Mouse (Mus musculus) intestine, embryonic 15.5 days (tissue): ENCODE data around the gene Kif16b. TPM values are rescaled to one million over a fixed set of nuclear protein-coding genes. Genes with fewer than 3 reads are reported as not detected.

Experiments used
- ATAC-seq: fragments of 200-750 bp; cut with Nextera tagmentation; 2 replicates; pipeline ENCODE4 v1.8.0; 2017; ENCODE audit warnings: moderate TSS enrichment, moderate library complexity
- H3K27ac ChIP-seq: fragments of 300-500 bp; sonication (generic); 2 replicates; pipeline ENCODE4 v1.5.1; 2015; ENCODE audit warnings: mild to moderate bottlenecking, inconsistent platforms
- H3K27me3 ChIP-seq: fragments of 300-500 bp; sonication (generic); replicated peaks from 2 replicates; pipeline ENCODE4 v1.6.1; 2015; ENCODE audit warnings: inconsistent platforms
- H3K36me3 ChIP-seq: fragments of 300-500 bp; sonication (generic); 2 replicates; pipeline ENCODE4 v1.6.1; 2015; ENCODE audit warnings: inconsistent platforms
- H3K4me1 ChIP-seq: fragments of 300-500 bp; sonication (generic); replicated peaks from 2 replicates; pipeline ENCODE4 v1.6.1; 2015; ENCODE audit warnings: inconsistent platforms
- H3K4me2 ChIP-seq: fragments of 300-500 bp; sonication (generic); replicated peaks from 2 replicates; pipeline ENCODE4 v1.6.1; 2015; ENCODE audit warnings: mild to moderate bottlenecking, inconsistent platforms
- H3K4me3 ChIP-seq: fragments of 300-500 bp; sonication (generic); replicated peaks from 2 replicates; pipeline ENCODE4 v1.5.1; 2015; ENCODE audit warnings: inconsistent platforms
- H3K9ac ChIP-seq: fragments of 300-500 bp; sonication (generic); 2 replicates; pipeline ENCODE4 v1.6.1; 2015; ENCODE audit warnings: inconsistent platforms
- H3K9me3 ChIP-seq: fragments of 300-500 bp; sonication (generic); 2 replicates; pipeline ENCODE4 v1.6.1; 2016; ENCODE audit warnings: inconsistent platforms
- WGBS: fragments of 180-500 bp; shearing (Covaris S2); methylation state at CpG from one replicate; pipeline ENCODE4 v1.1.7; 2015; 5-methylcytosine and 5-hydroxymethylcytosine counted together
- polyA plus RNA-seq: library from polyadenylated mRNA; unstranded; fragments of >200 nt; fragmentation: Nextera tagmentation; extraction: Ambion mirVana; gene quantifications from 2 replicates; pipeline ENCODE4 v1.2.1, GENCODE M21; 2015

Gene Kif16b
- polyA plus RNA-seq, 1 experiment from 2014 or later: 11.3 TPM

DNA sequence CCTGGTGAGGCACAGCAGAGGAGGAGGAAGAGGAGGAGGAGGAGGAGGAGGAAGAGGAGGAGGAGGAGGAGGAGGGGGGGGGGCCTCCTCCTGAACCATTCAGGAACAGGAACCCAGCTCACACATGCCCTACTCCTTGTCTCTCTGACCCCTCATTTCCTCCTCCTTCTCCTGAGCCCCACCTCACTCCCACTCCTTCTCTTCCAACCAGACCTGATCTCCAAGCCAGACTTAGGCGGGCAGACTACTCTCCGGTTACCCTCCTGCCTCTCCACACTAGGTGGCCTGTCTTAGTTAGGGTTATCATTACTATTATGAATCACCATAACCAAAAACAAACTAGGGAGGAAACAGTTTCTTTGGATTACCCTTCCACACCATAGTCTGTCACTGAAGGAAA is 10.0 kb downstream of the Kif16b start:
- Histone ChIP-seq H3K27me3 (no peaks in the 10 kb centered on the region), H3K9ac (no peak overlapping the region), H3K4me3 (no peak overlapping the region), H3K9me3 (no peaks in the 10 kb centered on the region), H3K4me2 (no peak overlapping the region), H3K4me1 (0 out of 2 replicates have a peak, but pooled peaks cover 3% of the 10 kb centered on the region), H3K27ac (no peak overlapping the region), H3K36me3 (no peaks in the 10 kb centered on the region)
- ATAC-seq: no peak
- WGBS: 73% methylated on average over 2 of the region's 2 CpGs

DNA sequence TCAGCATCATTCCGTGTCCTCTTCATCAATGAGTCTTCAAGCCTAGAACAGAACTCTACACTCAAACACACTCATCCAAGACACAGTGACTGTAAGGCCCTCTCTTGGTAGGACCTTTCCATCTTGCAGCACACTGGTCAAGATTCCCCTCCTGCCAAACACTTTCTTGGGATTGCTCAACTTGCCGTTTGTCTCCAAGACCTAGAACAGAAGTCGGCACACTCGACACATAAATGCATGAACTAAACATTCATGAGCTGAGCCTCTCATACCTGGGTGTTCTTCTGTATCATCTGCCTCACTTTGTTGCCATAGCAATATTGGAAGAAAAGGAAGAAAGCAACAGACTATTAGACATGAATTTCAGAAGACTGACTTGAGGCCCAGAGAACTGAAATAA is 16.9 kb downstream of the Kif16b start:
- no peaks in the 10 kb centered on the region for H3K27me3 ChIP-seq

DNA sequence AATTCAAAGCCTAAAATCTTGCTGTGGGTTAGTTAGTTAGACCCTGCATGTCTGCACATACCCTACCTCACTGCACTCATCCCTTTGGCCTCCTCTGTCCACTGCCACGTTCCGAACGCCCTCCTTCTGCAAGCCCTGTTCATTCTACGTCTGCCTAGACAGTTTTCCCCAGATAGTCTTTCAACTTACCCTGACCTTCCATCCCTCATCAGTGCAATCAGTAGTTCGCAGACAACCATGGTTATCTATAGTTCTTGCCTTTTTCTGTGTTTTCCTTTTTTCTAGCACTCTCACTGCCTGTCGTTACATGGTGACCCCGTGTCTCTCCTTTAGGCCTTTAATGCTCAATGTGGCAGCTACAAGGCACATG is 17.7 kb downstream of the Kif16b start:
- no peak for ATAC-seq
- Histone ChIP-seq H3K4me3 (no peak overlapping the region), H3K4me2 (no peak overlapping the region), H3K9me3 (no peaks in the 10 kb centered on the region), H3K4me1 (peaks cover 3% of the 10 kb centered on the region; the same call in 1 of the 2 replicates), H3K27me3 (no peaks in the 10 kb centered on the region), H3K9ac (no peak overlapping the region), H3K27ac (no peak overlapping the region), H3K36me3 (no peaks in the 10 kb centered on the region)
- 86% methylated on average over 7 of the region's 7 CpGs for WGBS

More for the DNA sequence above, 16.9 kb downstream of the Kif16b start:
- H3K4me3 ChIP-seq: no peak overlapping the region
- H3K9me3 ChIP-seq: no peaks in the 10 kb centered on the region
- no peak for ATAC-seq
- H3K4me2 ChIP-seq: no peak overlapping the region
- no peaks in the 10 kb centered on the region for H3K36me3 ChIP-seq
- peaks cover 3% of the 10 kb centered on the region; the same call in 1 of the 2 replicates for H3K4me1 ChIP-seq
- H3K9ac ChIP-seq: no peak overlapping the region
- 92% methylated on average over 4 of the region's 4 CpGs for WGBS
- H3K27ac ChIP-seq: no peak overlapping the region

DNA sequence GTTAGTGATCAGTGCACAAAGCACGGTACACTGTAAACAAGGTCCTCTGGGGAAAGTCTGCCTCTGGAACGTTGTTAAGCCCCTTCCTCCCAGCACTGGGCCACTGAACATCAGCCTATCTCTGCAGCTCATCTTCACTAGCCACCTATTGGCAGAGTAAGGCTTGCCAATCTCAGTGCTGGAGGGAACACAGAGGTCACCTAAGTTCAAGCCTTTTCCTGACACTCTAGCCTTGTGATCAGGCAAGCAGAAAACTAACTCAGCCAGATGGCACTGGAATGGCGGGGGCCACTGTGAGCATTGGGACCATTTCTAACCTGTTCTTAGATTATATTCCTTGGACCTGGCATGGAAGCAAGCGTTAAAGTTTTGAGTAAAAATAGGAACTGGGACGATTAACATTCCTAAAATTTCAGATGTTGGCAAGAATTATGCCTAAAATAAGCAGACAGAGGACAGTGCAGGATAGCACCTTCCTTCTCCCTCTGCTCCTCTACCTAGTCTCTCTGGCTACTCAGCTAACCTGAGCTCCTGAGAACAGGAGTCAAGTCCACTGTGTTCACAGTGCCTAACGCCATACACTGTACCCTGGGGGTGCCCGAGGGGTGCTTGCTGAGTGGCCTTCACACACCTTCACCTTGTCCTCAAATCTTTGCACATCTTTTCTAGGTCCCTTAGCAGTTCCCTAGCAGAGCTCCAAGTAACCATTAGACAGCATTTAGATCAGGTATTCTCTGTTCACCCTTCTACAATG is 18.3 kb downstream of the Kif16b start:
- no peak for ATAC-seq
- WGBS: 65% methylated on average over 7 of the region's 7 CpGs

GRCm38 (mm10) chr2:142882466-142882865 is 18.9 kb downstream of the Kif16b start:
- no peak overlapping the region for H3K27ac ChIP-seq
- H3K4me1 ChIP-seq: peaks cover 3% of the 10 kb centered on the region; the same call in 1 of the 2 replicates
- no peaks in the 10 kb centered on the region for H3K27me3 ChIP-seq
- H3K9ac ChIP-seq: no peak overlapping the region
- ATAC-seq: no peak
- no peaks in the 10 kb centered on the region for H3K36me3 ChIP-seq
- H3K4me2 ChIP-seq: no peak overlapping the region
- WGBS: 56% methylated on average over 2 of the region's 2 CpGs
- no peaks in the 10 kb centered on the region for H3K9me3 ChIP-seq
- no peak overlapping the region for H3K4me3 ChIP-seq

More for the DNA sequence above, 18.3 kb downstream of the Kif16b start:
- Histone ChIP-seq H3K9me3 (no peaks in the 10 kb centered on the region), H3K4me2 (no peak overlapping the region), H3K27me3 (no peaks in the 10 kb centered on the region), H3K4me3 (no peak overlapping the region), H3K27ac (no peak overlapping the region), H3K4me1 (peaks cover 3% of the 10 kb centered on the region; the same call in 1 of the 2 replicates), H3K9ac (no peak overlapping the region), H3K36me3 (no peaks in the 10 kb centered on the region)

- Histone ChIP-seq H3K9me3 (no peaks in the 10 kb centered on the region), H3K36me3 (no peaks in the 10 kb centered on the region), H3K27me3 (no peaks in the 10 kb centered on the region), H3K4me2 (no peak overlapping the region), H3K4me3 (no peak overlapping the region), H3K9ac (no peak overlapping the region), H3K27ac (no peak overlapping the region), H3K4me1 (peaks cover 3% of the 10 kb centered on the region; the same call in 1 of the 2 replicates)
- ATAC-seq: no peak
- WGBS: 32% methylated on average over 4 of the region's 4 CpGs
Measured at GRCm38 (mm10) chr2:142881177-142881576, 20.2 kb downstream of the Kif16b start.

DNA sequence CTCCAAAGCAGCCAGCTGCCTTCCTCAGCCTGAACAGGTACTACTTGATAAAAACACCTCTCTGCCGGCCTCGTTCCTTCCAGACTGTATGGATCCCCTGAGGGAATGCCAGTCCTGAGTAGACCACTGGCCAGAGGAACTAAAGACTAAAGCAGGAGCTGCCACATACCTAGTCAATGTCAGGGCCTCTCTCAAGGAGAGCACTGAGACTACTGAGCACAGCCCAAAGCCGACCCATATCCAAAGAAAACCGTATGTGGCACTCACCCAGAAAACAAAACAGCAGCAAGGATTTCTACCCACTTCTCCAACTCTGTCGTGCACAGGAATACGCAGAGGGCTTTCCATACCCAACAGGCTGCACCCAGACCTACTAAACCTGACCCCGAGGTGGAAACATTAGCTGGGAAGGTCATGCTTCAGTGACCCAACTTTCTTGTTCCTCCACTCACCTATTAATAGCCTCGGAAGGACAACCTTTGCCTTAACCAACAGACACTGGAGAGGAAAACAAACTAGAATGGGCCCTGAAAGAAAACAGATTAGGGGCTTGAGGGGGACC is 22.0 kb downstream of the Kif16b start:
- Histone ChIP-seq H3K4me2 (no peak overlapping the region), H3K9me3 (no peaks in the 10 kb centered on the region), H3K27ac (no peak overlapping the region), H3K4me1 (peaks cover 3% of the 10 kb centered on the region; the same call in 1 of the 2 replicates), H3K36me3 (no peaks in the 10 kb centered on the region), H3K4me3 (no peak overlapping the region), H3K9ac (no peak overlapping the region), H3K27me3 (no peaks in the 10 kb centered on the region)
- 77% methylated on average over 8 of the region's 8 CpGs for WGBS
- ATAC-seq: no peak

- Histone ChIP-seq H3K9ac (no peak overlapping the region), H3K36me3 (no peaks in the 10 kb centered on the region), H3K9me3 (no peaks in the 10 kb centered on the region), H3K4me3 (no peak overlapping the region), H3K4me2 (no peak overlapping the region), H3K27ac (no peak overlapping the region), H3K4me1 (peaks cover 3% of the 10 kb centered on the region; the same call in 1 of the 2 replicates), H3K27me3 (no peaks in the 10 kb centered on the region)
- 32% methylated on average over 2 of the region's 2 CpGs for WGBS
- peak; percentile 60; the same call in 1 of the 2 replicates for ATAC-seq
Measured at GRCm38 (mm10) chr2:142876636-142877035, 24.7 kb downstream of the Kif16b start.

- Histone ChIP-seq H3K27me3 (no peaks in the 10 kb centered on the region), H3K4me1 (peaks cover 3% of the 10 kb centered on the region; the same call in 1 of the 2 replicates), H3K36me3 (no peaks in the 10 kb centered on the region), H3K4me3 (no peak overlapping the region), H3K27ac (no peak overlapping the region), H3K9ac (no peak overlapping the region), H3K9me3 (no peaks in the 10 kb centered on the region), H3K4me2 (no peak overlapping the region)
- ATAC-seq: peak; percentile 40; the same call in 1 of the 2 replicates
- 53% methylated on average over 4 of the region's 4 CpGs for WGBS
Measured at GRCm38 (mm10) chr2:142875936-142876335, 25.4 kb downstream of the Kif16b start.

DNA sequence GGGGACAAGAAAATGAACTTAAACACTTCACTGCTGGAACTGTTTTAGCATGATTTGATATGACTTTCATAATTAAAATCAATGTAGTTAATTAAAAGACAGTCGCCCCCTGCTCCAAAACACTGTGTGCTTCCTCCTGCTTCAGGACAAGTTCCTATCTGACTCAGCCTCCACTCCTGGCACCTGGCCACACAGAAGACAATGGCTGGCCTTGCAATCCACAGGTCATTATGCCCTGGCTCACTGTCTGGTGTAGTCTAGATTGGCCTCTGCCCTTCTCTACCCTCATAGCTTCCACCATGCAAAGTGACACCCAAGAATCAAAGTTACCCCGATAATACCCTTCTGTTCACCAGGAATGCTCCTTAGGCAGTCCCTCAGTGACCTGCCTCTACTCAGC is 26.8 kb downstream of the Kif16b start:
- no peaks in the 10 kb centered on the region for H3K4me1 ChIP-seq
- no peak overlapping the region for H3K4me3 ChIP-seq
- no peak overlapping the region for H3K9ac ChIP-seq
- 90% methylated on average over 2 of the region's 2 CpGs for WGBS
- no peaks in the 10 kb centered on the region for H3K9me3 ChIP-seq
- no peak overlapping the region for H3K4me2 ChIP-seq
- no peaks in the 10 kb centered on the region for H3K36me3 ChIP-seq
- ATAC-seq: no peak
- H3K27me3 ChIP-seq: no peaks in the 10 kb centered on the region
- no peak overlapping the region for H3K27ac ChIP-seq

DNA sequence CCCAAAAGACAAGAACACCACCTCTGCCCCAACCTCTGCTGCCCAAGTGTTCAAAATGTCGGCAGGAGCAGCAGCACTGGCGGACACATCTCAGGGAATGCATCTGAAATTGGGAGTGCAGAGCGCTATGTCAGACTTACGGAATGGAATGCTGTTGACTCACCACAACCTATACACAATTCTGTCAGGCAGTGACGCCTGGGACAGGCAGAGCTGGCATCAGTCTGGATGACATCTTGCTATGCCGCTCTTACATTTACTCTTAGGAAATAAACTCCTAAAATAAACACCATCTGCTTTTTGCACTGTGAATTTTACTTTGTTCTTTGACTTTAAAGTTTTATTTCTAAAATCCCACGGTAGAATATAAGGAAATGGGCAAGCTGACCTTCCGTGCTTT is 31.3 kb downstream of the Kif16b start:
- no peak overlapping the region for H3K9ac ChIP-seq
- no peaks in the 10 kb centered on the region for H3K36me3 ChIP-seq
- H3K4me2 ChIP-seq: no peak overlapping the region
- ATAC-seq: no peak
- H3K4me3 ChIP-seq: no peak overlapping the region
- no peak overlapping the region for H3K27ac ChIP-seq
- H3K4me1 ChIP-seq: no peaks in the 10 kb centered on the region
- WGBS: 86% methylated on average over 8 of the region's 8 CpGs
- no peaks in the 10 kb centered on the region for H3K27me3 ChIP-seq
- H3K9me3 ChIP-seq: no peaks in the 10 kb centered on the region

DNA sequence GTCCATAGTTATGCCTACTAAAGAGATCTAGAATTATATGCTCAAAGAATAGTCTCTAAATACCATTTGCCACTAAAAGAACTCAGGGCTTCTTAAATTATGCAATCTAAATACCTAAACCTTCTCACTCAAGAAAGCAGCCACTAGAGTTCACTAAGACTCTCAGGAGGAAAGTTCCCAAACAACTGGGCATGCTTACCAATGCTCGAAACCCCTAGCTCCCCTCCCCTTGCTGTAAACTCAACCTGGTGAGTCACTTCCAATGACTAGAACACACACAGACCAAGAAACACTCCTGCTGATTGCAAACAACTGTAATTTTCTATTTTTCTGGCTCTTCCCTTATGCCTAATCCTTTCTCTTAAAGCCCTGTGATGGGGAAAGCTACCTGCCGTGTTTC is 33.9 kb downstream of the Kif16b start:
- Histone ChIP-seq H3K4me3 (no peak overlapping the region), H3K4me1 (no peaks in the 10 kb centered on the region), H3K4me2 (no peak overlapping the region), H3K9me3 (no peaks in the 10 kb centered on the region), H3K27me3 (no peaks in the 10 kb centered on the region), H3K27ac (no peak overlapping the region), H3K36me3 (no peaks in the 10 kb centered on the region), H3K9ac (no peak overlapping the region)
- no peak for ATAC-seq
- 82% methylated on average over 2 of the region's 2 CpGs for WGBS

- Histone ChIP-seq H3K4me3 (no peak overlapping the region), H3K36me3 (no peaks in the 10 kb centered on the region), H3K4me1 (no peaks in the 10 kb centered on the region), H3K9me3 (no peaks in the 10 kb centered on the region), H3K9ac (no peak overlapping the region), H3K4me2 (no peak overlapping the region), H3K27ac (no peak overlapping the region), H3K27me3 (no peaks in the 10 kb centered on the region)
- ATAC-seq: no peak
- 89% methylated on average over 6 of the region's 6 CpGs for WGBS
Measured at GRCm38 (mm10) chr2:142860994-142861393, 40.3 kb downstream of the Kif16b start.
